Mouse (Mus musculus) left cerebral cortex, adult 18-20 months (tissue): ENCODE measurements around the gene Rnaseh1. TPM values are rescaled to one million over a fixed set of nuclear protein-coding genes. Genes with fewer than 3 reads are reported as not detected.
A peak's percentile ranks its signal among the peaks of the same experiment; 100 is the strongest.

Source experiments
- DNase-seq, 2 experiments: peaks; one replicate each; pipeline ENCODE4 v3.0.0; 2021 to 2022; ENCODE audit warnings: low spot score in 2 of 2, mixed read lengths in 1 of 2
- total RNA-seq, 2 experiments: library from RNA; stranded (reverse); gene quantifications; 2 replicates each; pipeline ENCODE4 v1.2.3; 2021

Rnaseh1 gene
- total RNA-seq, 2 experiments from 2014 or later: 13.1 to 16.2 TPM

DNA sequence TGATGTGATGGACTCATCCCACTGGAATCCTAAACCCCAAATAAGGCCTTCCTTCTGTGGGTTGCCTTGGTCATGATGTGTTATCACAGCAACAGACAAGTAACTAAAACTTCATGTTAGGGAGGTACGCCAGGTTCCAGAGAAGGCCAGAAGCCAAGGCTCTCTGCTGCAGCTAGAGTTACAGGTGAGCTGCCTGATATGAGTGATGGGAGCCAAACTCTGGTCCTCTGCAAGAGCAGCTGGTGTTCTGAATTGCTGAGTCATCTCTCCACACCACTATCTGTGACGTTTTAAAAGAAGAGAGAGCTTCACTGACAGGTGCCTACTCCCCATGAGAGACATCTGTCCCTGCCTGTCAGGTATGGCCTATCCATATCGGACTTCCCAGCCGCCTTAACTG lies 13.2 kb downstream of the Rnaseh1 start:
- no peak for DNase-seq

GRCm38 (mm10) chr12:28666734-28667133 lies 17.3 kb downstream of the Rnaseh1 start:
- no peak for DNase-seq

- DNase-seq: no peak
Measured at GRCm38 (mm10) chr12:28667287-28667686, 17.9 kb downstream of the Rnaseh1 start.

GRCm38 (mm10) chr12:28674038-28674720 lies 24.8 kb downstream of the Rnaseh1 start:
- no peak for DNase-seq

DNA sequence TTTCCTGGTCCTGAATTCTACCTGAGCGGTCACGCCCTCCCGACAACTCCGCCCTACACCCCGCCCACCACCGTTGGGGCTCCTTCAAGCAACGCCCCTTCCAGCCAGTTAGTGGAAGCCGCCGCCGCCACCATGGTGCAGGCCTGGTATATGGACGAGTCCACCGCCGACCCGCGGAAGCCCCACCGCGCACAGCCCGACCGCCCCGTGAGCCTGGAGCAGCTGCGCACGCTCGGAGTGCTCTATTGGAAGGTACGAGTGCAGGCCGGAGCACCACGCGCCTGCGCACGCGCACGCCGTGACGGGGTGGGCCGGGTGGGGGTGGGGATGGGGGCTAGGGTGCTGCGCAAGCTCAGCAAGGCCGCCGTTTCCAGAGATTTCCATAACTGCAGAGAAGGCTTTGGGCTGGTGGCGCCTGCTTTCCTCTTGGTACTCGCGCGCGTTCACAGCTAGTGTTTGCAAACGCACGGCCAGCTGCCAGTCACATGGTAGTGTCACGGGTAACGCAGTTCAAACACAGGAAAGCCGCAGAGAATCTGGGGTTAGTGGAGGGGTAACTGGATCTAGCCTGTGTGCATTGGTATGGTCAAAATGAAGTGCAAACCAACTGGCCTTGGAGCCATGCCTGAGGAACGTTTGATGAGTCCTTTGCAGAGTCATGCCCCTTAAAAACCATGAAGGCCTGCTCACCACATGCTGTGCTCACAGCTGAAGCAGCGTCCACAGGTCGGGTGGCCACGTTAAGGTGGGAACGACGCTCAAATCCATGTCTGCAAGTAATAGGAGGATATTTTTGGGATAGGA lies 25.9 kb downstream of the Rnaseh1 start, which contains the start of gene Adi1:
TSS of gene Adi1 (plus strand) at position 111 of the 804 bp plus-strand sequence.
- peak; percentile 80 to 86 for DNase-seq

DNA sequence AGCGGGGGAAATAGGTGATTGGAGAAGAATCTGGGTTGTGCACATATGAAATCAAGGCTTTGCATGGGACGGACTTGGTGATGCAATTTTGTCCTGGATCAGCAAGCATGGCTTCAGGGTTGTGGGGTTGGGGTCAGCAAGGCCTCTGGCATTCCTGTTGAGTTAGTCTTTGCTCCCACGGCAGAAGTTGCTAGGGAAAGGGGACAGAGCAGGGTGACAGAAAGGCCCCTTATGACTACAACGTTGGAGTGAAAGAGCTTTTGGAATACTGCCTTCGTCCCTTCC lies 26.5 kb downstream of the Rnaseh1 start:
- no peak for DNase-seq

- DNase-seq: no peak
Measured at GRCm38 (mm10) chr12:28684674-28685073, 35.3 kb downstream of the Rnaseh1 start.

DNA sequence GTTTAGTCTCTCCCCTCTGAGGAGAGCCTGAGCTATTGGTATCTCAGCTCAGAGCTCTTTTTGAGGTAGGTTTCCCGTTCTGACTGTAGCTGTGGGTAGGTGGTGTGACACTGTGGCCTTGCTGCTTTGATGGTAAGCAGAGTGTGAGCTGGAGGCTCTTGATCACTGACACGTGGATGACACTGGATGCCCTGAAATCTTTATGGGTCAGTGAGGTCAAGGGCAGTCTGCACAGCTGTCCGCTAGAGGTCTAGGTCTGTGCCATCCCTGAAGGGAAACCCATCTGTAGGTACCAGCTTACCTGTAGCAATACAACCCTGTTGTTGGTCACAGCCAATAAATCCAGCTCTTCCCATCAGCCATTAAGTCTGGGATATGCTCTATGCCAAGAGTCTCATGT lies 36.4 kb downstream of the Rnaseh1 start:
- no peak for DNase-seq

DNA sequence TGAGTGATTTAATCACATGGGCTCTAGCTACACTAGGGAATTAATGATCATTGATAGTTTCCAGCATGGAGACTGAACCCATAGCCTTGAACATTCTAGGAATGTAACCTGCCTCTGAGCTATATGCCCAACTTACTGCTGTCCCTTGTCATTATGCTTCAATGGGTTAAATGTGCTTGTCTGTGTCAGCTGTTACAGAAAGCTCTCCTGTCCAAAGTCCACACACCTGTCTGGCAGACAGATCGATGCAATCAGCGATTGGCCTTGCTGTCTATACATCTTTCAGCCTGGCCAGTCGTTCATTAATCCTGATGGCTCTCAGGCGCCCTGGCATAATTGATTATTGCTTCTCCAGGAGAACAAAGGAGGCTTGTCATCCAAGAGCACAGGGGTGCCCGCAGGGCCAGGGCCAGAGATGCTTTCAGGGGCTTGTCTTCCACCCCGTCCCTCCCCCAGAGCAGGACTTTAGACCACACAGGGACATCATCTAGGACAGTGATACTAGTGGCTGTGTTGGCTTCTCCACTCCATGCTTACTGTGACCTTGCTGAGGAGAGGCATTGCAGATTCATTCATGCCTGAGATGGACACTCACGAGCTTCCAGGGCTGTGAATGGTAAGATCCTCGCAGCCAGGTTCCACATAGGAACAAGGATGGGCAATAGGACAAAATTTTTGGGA lies 36.9 kb downstream of the Rnaseh1 start:
- no peak for DNase-seq

GRCm38 (mm10) chr12:28688996-28689395 lies 39.6 kb downstream of the Rnaseh1 start:
- DNase-seq: no peak

DNA sequence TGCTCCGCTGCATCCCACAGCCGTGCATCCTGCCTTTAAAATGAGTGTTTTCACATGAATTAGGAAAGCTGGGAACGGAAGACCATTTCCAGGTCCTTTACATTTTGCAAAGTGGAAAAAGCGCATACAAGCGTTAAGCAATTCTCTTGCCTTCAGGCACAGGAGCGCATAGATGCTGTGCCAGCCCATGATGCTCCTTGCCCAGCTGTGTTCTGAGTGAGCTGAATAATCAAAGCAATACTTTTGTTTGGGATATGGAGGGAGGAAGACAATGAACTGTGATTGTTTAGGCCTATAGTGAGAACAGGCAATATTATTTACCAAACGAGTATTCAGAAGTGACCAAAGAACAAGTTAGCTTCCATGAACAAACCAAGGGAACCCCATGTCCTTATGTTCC lies 41.3 kb downstream of the Rnaseh1 start:
- DNase-seq: no peak

GRCm38 (mm10) chr12:28693738-28694137 lies 44.3 kb downstream of the Rnaseh1 start:
- DNase-seq: no peak

DNA sequence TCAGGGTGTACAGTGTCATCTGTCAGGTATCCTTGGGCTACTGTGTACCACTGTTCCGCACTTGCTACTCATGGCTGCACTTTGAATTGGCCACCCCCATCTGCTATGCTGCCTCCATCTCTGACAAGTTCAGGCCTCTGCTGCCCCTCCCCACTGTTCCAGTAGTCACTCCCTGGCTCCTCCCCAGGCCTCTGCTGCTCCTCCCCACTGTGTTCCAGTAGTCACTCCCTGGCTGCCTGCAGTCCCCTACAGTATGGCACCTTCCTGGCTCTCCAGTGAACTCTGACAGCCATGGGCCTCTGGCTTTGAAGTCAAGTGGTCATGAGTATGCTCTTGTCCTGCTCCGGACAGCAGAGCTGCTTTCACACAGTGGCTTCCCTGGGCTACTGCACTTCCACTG lies 44.8 kb downstream of the Rnaseh1 start:
- DNase-seq: no peak

DNA sequence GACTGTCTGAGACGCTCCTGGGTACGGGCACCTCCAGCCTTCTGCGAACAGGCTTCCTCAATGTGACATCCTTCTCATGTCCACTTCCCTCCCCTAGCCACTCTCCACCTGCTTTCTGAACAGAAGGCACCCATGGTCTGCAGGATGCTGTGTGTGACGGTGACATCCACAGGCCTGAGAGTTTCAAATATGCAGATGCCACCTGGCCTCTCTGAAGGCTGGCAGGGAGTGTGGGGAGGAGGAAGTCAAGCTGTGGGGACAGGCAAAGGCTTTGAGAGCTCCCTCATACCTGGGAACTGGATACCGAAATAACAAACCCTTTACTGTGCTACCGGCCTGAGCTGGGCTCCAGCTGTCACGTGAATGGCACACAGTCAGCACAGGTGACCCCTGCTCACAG lies 45.4 kb downstream of the Rnaseh1 start:
- no peak for DNase-seq

GRCm38 (mm10) chr12:28697821-28698595 lies 48.6 kb downstream of the Rnaseh1 start:
- no peak for DNase-seq

DNA sequence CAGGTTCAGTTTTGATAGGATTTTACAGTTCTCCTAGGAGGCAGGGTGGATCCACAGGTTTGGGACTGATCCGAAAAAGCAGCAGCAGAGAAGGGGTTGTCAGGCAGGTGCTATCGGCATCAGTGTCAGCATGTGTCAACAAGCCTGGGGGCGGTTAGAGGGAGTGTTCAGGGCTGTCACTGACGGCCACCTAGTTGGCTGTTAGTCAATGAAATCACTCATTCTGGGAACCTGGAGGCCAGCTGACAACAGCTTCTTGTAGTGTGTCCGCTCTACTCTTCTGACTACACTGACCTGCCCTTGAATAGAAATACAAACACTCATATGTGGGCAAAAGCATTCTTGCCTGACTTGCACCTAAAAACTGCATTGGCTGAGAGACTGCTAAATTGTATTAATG lies 49.7 kb downstream of the Rnaseh1 start:
- no peak for DNase-seq

DNA sequence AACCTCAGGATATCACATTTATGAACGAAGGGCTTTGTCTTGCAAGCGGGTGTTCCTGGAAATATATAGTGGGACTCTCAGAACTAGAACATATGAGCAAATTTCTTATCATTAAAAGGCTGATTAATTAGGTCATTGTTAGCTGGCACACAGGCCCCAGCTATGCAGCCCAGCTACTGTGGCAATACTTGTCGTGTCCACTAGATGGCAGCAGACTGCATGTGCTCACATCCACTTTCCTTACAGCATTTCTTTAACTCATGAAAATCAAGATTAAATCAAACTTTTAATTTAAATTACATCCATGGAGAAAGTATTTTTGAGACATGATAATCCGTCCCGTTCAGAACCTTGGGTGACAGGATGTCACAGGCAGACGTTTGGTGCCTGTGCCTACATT lies 50.3 kb downstream of the Rnaseh1 start:
- peak; percentile 82 to 86 for DNase-seq

DNA sequence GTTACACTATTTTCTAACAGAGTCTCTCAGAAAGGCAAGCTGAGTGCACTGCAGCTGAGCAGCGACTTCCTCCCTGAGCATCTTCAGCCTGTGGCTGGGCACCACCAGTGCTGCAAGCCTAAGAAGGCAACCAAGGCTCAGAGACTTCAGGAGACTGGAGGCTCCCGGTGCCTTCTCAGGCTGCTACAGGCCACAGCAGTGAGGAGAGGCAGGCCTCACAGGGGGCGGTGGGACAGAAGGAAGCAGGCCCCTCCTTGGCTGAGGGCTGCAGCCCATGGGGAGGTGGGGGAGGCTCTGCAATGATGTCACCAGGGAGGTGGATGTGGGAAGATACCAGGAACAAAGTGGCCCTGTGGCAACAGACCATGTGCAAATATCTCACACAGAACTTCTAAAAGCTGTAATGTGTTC lies 50.7 kb downstream of the Rnaseh1 start:
- DNase-seq: no peak

DNA sequence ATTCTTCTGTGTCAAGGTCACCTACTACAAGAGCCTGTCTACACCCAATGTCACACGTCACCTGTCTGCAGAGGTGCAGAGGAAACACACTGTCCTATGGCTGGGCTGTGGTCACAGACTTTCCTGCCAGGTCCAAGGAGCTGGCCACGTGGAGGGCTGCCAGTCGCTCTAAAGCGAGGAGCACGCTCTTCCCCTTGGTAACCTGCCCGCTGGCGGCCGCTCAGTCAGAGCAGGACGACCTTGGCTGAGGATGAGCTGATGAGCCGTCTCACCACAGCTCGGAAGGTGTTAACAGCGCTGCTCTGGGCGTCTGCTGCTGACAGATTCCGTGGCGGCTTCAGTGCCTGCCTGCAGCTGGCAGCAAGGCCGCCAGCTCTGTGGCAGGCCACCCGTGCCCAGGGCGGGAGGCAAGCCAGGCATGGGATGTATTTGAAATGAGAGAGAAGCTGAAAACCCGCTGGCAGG lies 51.2 kb downstream of the Rnaseh1 start:
- DNase-seq: peak; percentile 47 to 66

DNA sequence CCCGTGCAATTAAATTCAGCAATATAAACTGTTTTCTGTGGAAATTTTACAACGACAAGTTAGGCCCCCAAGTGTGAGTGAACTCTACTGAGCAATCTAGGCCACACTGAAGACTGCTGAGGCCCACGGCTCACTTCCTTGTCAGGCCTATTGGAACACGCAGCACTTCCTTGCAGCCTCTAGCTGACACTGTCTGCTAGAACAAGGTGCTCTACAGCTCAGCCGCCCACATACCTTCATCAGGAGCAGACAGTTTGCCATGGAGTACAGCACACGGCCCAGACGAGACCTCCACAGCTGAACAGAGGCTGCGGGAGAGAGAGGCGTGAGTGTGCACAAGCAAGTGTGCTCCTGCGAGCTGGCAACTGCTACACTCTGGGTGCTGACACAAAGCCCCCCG lies 51.9 kb downstream of the Rnaseh1 start:
- DNase-seq: peak in 1 of 2 experiments; percentile 61

DNA sequence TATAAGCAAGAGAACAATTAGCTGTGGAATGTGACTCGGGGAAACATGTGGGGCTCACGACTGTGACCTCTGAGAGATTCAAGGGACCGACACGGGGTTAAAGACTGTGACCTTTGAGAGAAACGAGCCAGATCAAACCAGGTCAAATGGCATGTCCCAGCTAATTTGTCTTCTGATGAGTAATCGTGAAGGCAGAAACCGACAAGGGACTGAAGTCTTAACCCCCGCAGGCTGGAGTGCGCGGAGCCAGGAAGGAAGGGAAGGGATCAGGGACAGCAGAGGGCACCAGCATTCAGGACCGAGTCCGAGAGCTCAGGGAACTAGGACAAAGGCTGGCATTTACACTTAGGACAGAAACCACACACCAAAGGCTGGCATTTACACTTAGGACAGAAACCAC lies 55.0 kb downstream of the Rnaseh1 start:
- DNase-seq: no peak
